Mouse (Mus musculus) lung, adult 2 months (tissue): ENCODE results near the gene Tlr9.

ENCODE experiments used
- CTCF ChIP-seq: fragments of 200-500 bp; IDR thresholded peaks from 2 replicates; pipeline ENCODE4 v1.5.1; 2011; ENCODE audit warnings: mild to moderate bottlenecking, low read length, control low read depth; ENCODE audit not compliant: insufficient read depth
- POLR2A ChIP-seq: fragments of 200-500 bp; IDR thresholded peaks from 2 replicates; pipeline ENCODE4 v1.6.1; 2011; ENCODE audit warnings: low read depth, mild to moderate bottlenecking, control low read depth, low read length, borderline replicate concordance; ENCODE audit errors: extremely low read depth

- no peak for TF ChIP-seq CTCF
- no peak for TF ChIP-seq POLR2A
Measured at GRCm38 (mm10) chr9:106265358-106266075, 43.1 kb downstream of the Tlr9 start.
